Mouse (Mus musculus) forebrain, embryonic 10.5 days (tissue): ENCODE measurements at regions not wholly inside any gene's neighbourhood (a gene's known extent, or its start where the extent isn't known, plus 50 kb on each side); places are given as distances from the start of the nearest gene placed in this dataset.
"Not testable (repeated sequence)": the region's sequence is repeated elsewhere in the genome, so short reads cannot be mapped to it uniquely, and the experiment has no call there.

Experiments used
- DNase-seq: peaks from one replicate; pipeline ENCODE4 v3.0.0-alpha.2; 2017; ENCODE audit warnings: low spot score; ENCODE audit errors: extremely low spot score
- H3K27ac ChIP-seq: fragments of 300-500 bp; sonication (generic); 2 replicates; pipeline ENCODE4 v1.5.1; 2016; ENCODE audit warnings: mild to moderate bottlenecking
- H3K27me3 ChIP-seq: fragments of 300-500 bp; sonication (generic); 2 replicates; pipeline ENCODE4 v1.6.1; 2016; ENCODE audit warnings: mild to moderate bottlenecking; ENCODE audit not compliant: poor library complexity, severe bottlenecking
- H3K36me3 ChIP-seq: fragments of 300-500 bp; sonication (generic); replicated peaks from 2 replicates; pipeline ENCODE4 v1.6.1; 2016; ENCODE audit warnings: mild to moderate bottlenecking, moderate library complexity
- H3K4me1 ChIP-seq: fragments of 300-500 bp; sonication (generic); 2 replicates; pipeline ENCODE4 v1.6.1; 2016
- H3K4me3 ChIP-seq: fragments of 300-500 bp; sonication (generic); 2 replicates; pipeline ENCODE4 v1.5.1; 2016; ENCODE audit warnings: mild to moderate bottlenecking, moderate library complexity
- H3K9me3 ChIP-seq: fragments of 300-500 bp; sonication (generic); 2 replicates; pipeline ENCODE4 v1.6.1; 2016; ENCODE audit warnings: mild to moderate bottlenecking, moderate library complexity
- WGBS: fragments of 180-500 bp; shearing (Covaris S2); methylation state at CpG from one replicate; pipeline ENCODE4 v1.1.7; 2016; 5-methylcytosine and 5-hydroxymethylcytosine counted together

GRCm38 (mm10) chr14:76964046-76964445 lies 72.5 kb upstream of the Ccdc122 start:
- Histone ChIP-seq H3K27me3 (no peaks in the 10 kb centered on the region), H3K9me3 (no peaks in the 10 kb centered on the region), H3K27ac (no peak overlapping the region), H3K36me3 (no peaks in the 10 kb centered on the region), H3K4me1 (peaks cover 9% of the 10 kb centered on the region; the same call in 1 of the 2 replicates), H3K4me3 (no peak overlapping the region)
- 93% methylated on average over 5 of the region's 5 CpGs for WGBS
- DNase-seq = no peak

GRCm38 (mm10) chr14:76958875-76959274 lies 77.7 kb upstream of the Ccdc122 start:
- no peak overlapping the region for H3K27ac ChIP-seq
- H3K4me1 ChIP-seq = peaks cover 15% of the 10 kb centered on the region
- no peaks in the 10 kb centered on the region for H3K36me3 ChIP-seq
- WGBS = 84% methylated on average over 10 of the region's 10 CpGs
- no peaks in the 10 kb centered on the region for H3K27me3 ChIP-seq
- no peak overlapping the region for H3K4me3 ChIP-seq
- no peak for DNase-seq
- H3K9me3 ChIP-seq = no peaks in the 10 kb centered on the region

GRCm38 (mm10) chr14:76957136-76957535 lies 79.4 kb upstream of the Ccdc122 start:
- H3K27me3 ChIP-seq = no peaks in the 10 kb centered on the region
- no peaks in the 10 kb centered on the region for H3K36me3 ChIP-seq
- DNase-seq = no peak
- peaks cover 7% of the 10 kb centered on the region for H3K4me1 ChIP-seq
- H3K4me3 ChIP-seq = no peak overlapping the region
- H3K9me3 ChIP-seq = no peaks in the 10 kb centered on the region
- no peak overlapping the region for H3K27ac ChIP-seq
- WGBS = 52% methylated on average over 2 of the region's 2 CpGs

GRCm38 (mm10) chr14:76953171-76953570 lies 83.4 kb upstream of the Ccdc122 start:
- Histone ChIP-seq H3K9me3 (no peaks in the 10 kb centered on the region), H3K27ac (no peak overlapping the region), H3K4me3 (no peak overlapping the region), H3K27me3 (no peaks in the 10 kb centered on the region), H3K36me3 (no peaks in the 10 kb centered on the region), H3K4me1 (peaks cover 13% of the 10 kb centered on the region)
- 93% methylated on average over 2 of the region's 2 CpGs for WGBS
- no peak for DNase-seq

- H3K4me3 ChIP-seq = no peak overlapping the region
- peaks cover 15% of the 10 kb centered on the region for H3K4me1 ChIP-seq
- no peak for DNase-seq
- H3K27ac ChIP-seq = no peak overlapping the region
- no peaks in the 10 kb centered on the region for H3K36me3 ChIP-seq
- H3K27me3 ChIP-seq = no peaks in the 10 kb centered on the region
- no peaks in the 10 kb centered on the region for H3K9me3 ChIP-seq
- 81% methylated on average over 4 of the region's 4 CpGs for WGBS
Measured at GRCm38 (mm10) chr14:76951450-76951849, 85.1 kb upstream of the Ccdc122 start.

- Histone ChIP-seq H3K9me3 (no peaks in the 10 kb centered on the region), H3K4me1 (peaks cover 15% of the 10 kb centered on the region), H3K27me3 (no peaks in the 10 kb centered on the region), H3K36me3 (no peaks in the 10 kb centered on the region), H3K4me3 (no peak overlapping the region), H3K27ac (no peak overlapping the region)
- no peak for DNase-seq
- 90% methylated on average over 3 of the region's 3 CpGs for WGBS
Measured at GRCm38 (mm10) chr14:76949388-76949787, 87.2 kb upstream of the Ccdc122 start.

- Histone ChIP-seq H3K9me3 (no peaks in the 10 kb centered on the region), H3K27ac (no peak overlapping the region), H3K27me3 (no peaks in the 10 kb centered on the region), H3K4me1 (peaks cover 15% of the 10 kb centered on the region), H3K4me3 (no peak overlapping the region), H3K36me3 (no peaks in the 10 kb centered on the region)
- WGBS = 67% methylated on average over 3 of the region's 3 CpGs
- DNase-seq = no peak
Measured at GRCm38 (mm10) chr14:76948948-76949347, 87.6 kb upstream of the Ccdc122 start.

- H3K36me3 ChIP-seq = no peaks in the 10 kb centered on the region
- H3K27ac ChIP-seq = no peak overlapping the region
- H3K4me3 ChIP-seq = no peak overlapping the region
- peaks cover 15% of the 10 kb centered on the region for H3K4me1 ChIP-seq
- H3K9me3 ChIP-seq = no peaks in the 10 kb centered on the region
- H3K27me3 ChIP-seq = no peaks in the 10 kb centered on the region
- DNase-seq = no peak
- 84% methylated on average over 6 of the region's 6 CpGs for WGBS
Measured at GRCm38 (mm10) chr14:76948481-76948880, 88.1 kb upstream of the Ccdc122 start.

GRCm38 (mm10) chr14:76947148-76947547 lies 89.4 kb upstream of the Ccdc122 start:
- Histone ChIP-seq H3K27me3 (no peaks in the 10 kb centered on the region), H3K4me3 (no peak overlapping the region), H3K36me3 (no peaks in the 10 kb centered on the region), H3K4me1 (peaks cover 15% of the 10 kb centered on the region), H3K27ac (no peak overlapping the region), H3K9me3 (no peaks in the 10 kb centered on the region)
- WGBS = 56% methylated on average over 3 of the region's 3 CpGs
- DNase-seq = no peak

- Histone ChIP-seq H3K9me3 (no peaks in the 10 kb centered on the region), H3K27me3 (no peaks in the 10 kb centered on the region), H3K4me1 (peaks cover 15% of the 10 kb centered on the region), H3K4me3 (no peak overlapping the region), H3K27ac (no peak overlapping the region), H3K36me3 (no peaks in the 10 kb centered on the region)
- 90% methylated on average over 6 of the region's 6 CpGs for WGBS
- DNase-seq = no peak
Measured at GRCm38 (mm10) chr14:76945626-76946025, 90.9 kb upstream of the Ccdc122 start.

- H3K36me3 ChIP-seq = no peaks in the 10 kb centered on the region
- peaks cover 14% of the 10 kb centered on the region for H3K4me1 ChIP-seq
- H3K27me3 ChIP-seq = no peaks in the 10 kb centered on the region
- no peak overlapping the region for H3K27ac ChIP-seq
- H3K4me3 ChIP-seq = no peak overlapping the region
- DNase-seq = no peak
- 86% methylated on average over 10 of the region's 10 CpGs for WGBS
- no peaks in the 10 kb centered on the region for H3K9me3 ChIP-seq
Measured at GRCm38 (mm10) chr14:76941474-76942212, 94.9 kb upstream of the Ccdc122 start.

- H3K36me3 ChIP-seq = no peaks in the 10 kb centered on the region
- no peaks in the 10 kb centered on the region for H3K27me3 ChIP-seq
- WGBS = 88% methylated on average over 4 of the region's 4 CpGs
- no peak for DNase-seq
- H3K9me3 ChIP-seq = no peaks in the 10 kb centered on the region
- no peak overlapping the region for H3K27ac ChIP-seq
- no peak overlapping the region for H3K4me3 ChIP-seq
- peaks cover 14% of the 10 kb centered on the region for H3K4me1 ChIP-seq
Measured at GRCm38 (mm10) chr14:76940507-76940906, 96.1 kb upstream of the Ccdc122 start.

- DNase-seq = no peak
- Histone ChIP-seq H3K9me3 (no peaks in the 10 kb centered on the region), H3K4me1 (peaks cover 14% of the 10 kb centered on the region), H3K27me3 (no peaks in the 10 kb centered on the region), H3K36me3 (no peaks in the 10 kb centered on the region), H3K27ac (no peak overlapping the region), H3K4me3 (no peak overlapping the region)
- 92% methylated on average over 1 of the region's 1 CpGs for WGBS
Measured at GRCm38 (mm10) chr14:76936671-76937070, 99.9 kb upstream of the Ccdc122 start.

- not testable (repeated sequence) for H3K27me3 ChIP-seq, H3K9me3 ChIP-seq, DNase-seq, H3K27ac ChIP-seq, H3K36me3 ChIP-seq, H3K4me3 ChIP-seq
- WGBS = 85% methylated on average over 4 of the region's 4 CpGs
- peaks cover 14% of the 10 kb centered on the region for H3K4me1 ChIP-seq
Measured at GRCm38 (mm10) chr14:76936051-76936450, 100.5 kb upstream of the Ccdc122 start.
